Mouse (Mus musculus): ENCODE data around the gene Krtap16-1.

Krtap16-1 gene

DNA sequence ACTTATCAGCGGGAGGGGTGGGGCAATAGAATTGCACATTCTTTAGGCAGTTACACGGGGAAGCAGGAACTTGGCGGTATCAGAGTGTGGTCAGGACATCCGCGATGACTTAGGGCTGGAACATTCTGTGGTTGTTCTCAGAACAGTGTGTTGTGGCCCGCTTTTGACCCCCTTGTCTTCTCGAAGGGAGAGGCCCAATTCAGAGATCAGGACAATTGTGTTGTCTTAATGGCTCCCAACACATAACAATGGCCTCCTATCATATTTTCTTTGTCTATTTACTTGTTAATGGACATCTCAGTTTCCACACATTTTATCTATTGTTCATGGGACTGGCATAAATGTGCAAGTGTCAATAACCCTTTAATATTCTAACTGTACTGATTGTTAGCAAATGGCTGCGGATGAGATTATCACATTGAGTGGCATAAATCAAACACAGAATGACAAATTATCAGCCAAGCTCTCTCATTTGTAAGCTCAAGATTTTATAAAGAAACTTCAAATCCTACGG lies 48.6 kb downstream of the Krtap16-1 start:
- no peak for DNase-seq

DNA sequence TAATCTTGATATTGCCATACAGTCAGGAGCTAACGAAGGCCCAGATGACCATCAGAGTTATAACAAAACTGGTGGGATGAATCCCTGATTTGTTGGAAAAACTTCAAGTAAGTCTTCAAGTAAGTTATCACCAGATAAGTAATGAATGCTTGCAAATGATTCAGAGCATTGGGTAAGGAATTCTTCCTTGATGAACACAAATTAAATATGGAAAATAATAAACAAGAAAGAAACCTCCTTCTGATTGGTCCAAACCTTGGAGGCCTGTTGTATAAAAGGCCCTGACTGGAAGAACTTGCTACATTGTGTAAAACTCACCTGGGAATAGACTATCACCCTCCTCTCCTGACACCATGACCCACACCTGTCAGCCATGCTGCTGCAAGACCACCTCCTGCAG lies 50.4 kb downstream of the Krtap16-1 start, which contains the start of gene Krtap31-2:
TSS of gene Krtap31-2 (plus strand) at position 301 of the 400 bp plus-strand sequence.
- no peak for DNase-seq
